Mouse (Mus musculus) stomach, embryonic 14.5 days (tissue): Measurements from ENCODE around the gene Hpd. TPM values are rescaled to one million over a fixed set of nuclear protein-coding genes. Genes with fewer than 3 reads are reported as not detected.

Source experiments
- ATAC-seq: fragments of 200-750 bp; cut with Nextera tagmentation; 2 replicates; pipeline ENCODE4 v1.8.0; 2017; ENCODE audit warnings: low read depth, moderate TSS enrichment; ENCODE audit not compliant: insufficient number of reproducible peaks, insufficient read depth, low FRiP score
- H3K27ac ChIP-seq: fragments of 300-500 bp; sonication (generic); 2 replicates; pipeline ENCODE4 v1.5.1; 2014; ENCODE audit warnings: mild to moderate bottlenecking, low read length, moderate library complexity, mixed read lengths
- H3K27me3 ChIP-seq: fragments of 300-500 bp; sonication (generic); 2 replicates; pipeline ENCODE4 v1.6.1; 2014; ENCODE audit warnings: low read length, control low read depth, mixed read lengths; ENCODE audit not compliant: control insufficient read depth, insufficient read depth
- H3K36me3 ChIP-seq: fragments of 300-500 bp; sonication (generic); 2 replicates; pipeline ENCODE4 v1.6.1; 2014; ENCODE audit warnings: mild to moderate bottlenecking, control low read depth, low read length, moderate library complexity, mixed read lengths; ENCODE audit not compliant: control insufficient read depth, insufficient read depth
- H3K4me1 ChIP-seq: fragments of 300-500 bp; sonication (generic); 2 replicates; pipeline ENCODE4 v1.6.1; 2014; ENCODE audit warnings: low read length, control low read depth, mixed read lengths; ENCODE audit not compliant: control insufficient read depth, insufficient read depth
- H3K4me2 ChIP-seq: fragments of 300-500 bp; sonication (generic); replicated peaks from 2 replicates; pipeline ENCODE4 v1.6.1; 2014; ENCODE audit warnings: low read depth, low read length, control low read depth
- H3K4me3 ChIP-seq: fragments of 300-500 bp; sonication (generic); 2 replicates; pipeline ENCODE4 v1.5.1; 2014; ENCODE audit warnings: low read depth, low read length, control low read depth
- H3K9ac ChIP-seq: fragments of 300-500 bp; sonication (generic); replicated peaks from 2 replicates; pipeline ENCODE4 v1.6.1; 2014; ENCODE audit warnings: low read depth, mild to moderate bottlenecking, control low read depth, low read length, moderate library complexity, mixed read lengths
- H3K9me3 ChIP-seq: fragments of 300-500 bp; sonication (generic); 2 replicates; pipeline ENCODE4 v1.6.1; 2016; ENCODE audit warnings: low read depth, low read length, control low read depth; ENCODE audit not compliant: control insufficient read depth
- WGBS: fragments of 180-500 bp; shearing (Covaris S2); extraction: QIAGEN DNeasy Blood & Tissue Kit; methylation state at CpG from one replicate; pipeline ENCODE4 v1.1.7; 2014; 5-methylcytosine and 5-hydroxymethylcytosine counted together
- polyA plus RNA-seq: library from polyadenylated mRNA; unstranded; fragments of >200 nt; fragmentation: Nextera tagmentation; extraction: Ambion mirVana; gene quantifications from 2 replicates; pipeline ENCODE4 v1.2.1, GENCODE M21; 2014

The Hpd gene
- polyA plus RNA-seq, 1 experiment from 2014 or later: not detected

GRCm38 (mm10) chr5:123159866-123160265 lies 22.7 kb downstream of the Hpd start:
- H3K9ac ChIP-seq: no peak overlapping the region
- peaks cover 81% of the 10 kb centered on the region for H3K36me3 ChIP-seq
- 96% methylated on average over 15 of the region's 15 CpGs for WGBS
- no peak overlapping the region for H3K4me3 ChIP-seq
- H3K27me3 ChIP-seq: no peaks in the 10 kb centered on the region
- no peak overlapping the region for H3K4me2 ChIP-seq
- ATAC-seq: no peak
- no peaks in the 10 kb centered on the region for H3K9me3 ChIP-seq
- no peak overlapping the region for H3K27ac ChIP-seq
- no peaks in the 10 kb centered on the region for H3K4me1 ChIP-seq

GRCm38 (mm10) chr5:123159446-123159845 lies 23.1 kb downstream of the Hpd start:
- peaks cover 83% of the 10 kb centered on the region for H3K36me3 ChIP-seq
- H3K27me3 ChIP-seq: no peaks in the 10 kb centered on the region
- H3K4me2 ChIP-seq: no peak overlapping the region
- no peak overlapping the region for H3K9ac ChIP-seq
- no peak overlapping the region for H3K4me3 ChIP-seq
- WGBS: 85% methylated on average over 4 of the region's 4 CpGs
- ATAC-seq: no peak
- H3K27ac ChIP-seq: no peak overlapping the region
- H3K9me3 ChIP-seq: no peaks in the 10 kb centered on the region
- no peaks in the 10 kb centered on the region for H3K4me1 ChIP-seq

GRCm38 (mm10) chr5:123157972-123158371 lies 24.6 kb downstream of the Hpd start:
- H3K9ac ChIP-seq: no peak overlapping the region
- no peaks in the 10 kb centered on the region for H3K27me3 ChIP-seq
- ATAC-seq: no peak
- H3K4me2 ChIP-seq: no peak overlapping the region
- H3K36me3 ChIP-seq: peaks cover 80% of the 10 kb centered on the region
- H3K4me1 ChIP-seq: no peaks in the 10 kb centered on the region
- no peak overlapping the region for H3K27ac ChIP-seq
- 85% methylated on average over 4 of the region's 4 CpGs for WGBS
- H3K9me3 ChIP-seq: no peaks in the 10 kb centered on the region
- no peak overlapping the region for H3K4me3 ChIP-seq

- Histone ChIP-seq H3K27me3 (no peaks in the 10 kb centered on the region), H3K4me1 (no peaks in the 10 kb centered on the region), H3K27ac (no peak overlapping the region), H3K9ac (no peak overlapping the region), H3K4me2 (no peak overlapping the region), H3K9me3 (no peaks in the 10 kb centered on the region), H3K4me3 (no peak overlapping the region), H3K36me3 (peaks cover 81% of the 10 kb centered on the region)
- no peak for ATAC-seq
- 86% methylated on average over 12 of the region's 12 CpGs for WGBS
These were observed 25.8 kb downstream of the Hpd start for GRCm38 (mm10) chr5:123156763-123157162.

GRCm38 (mm10) chr5:123155425-123155824 lies 27.1 kb downstream of the Hpd start:
- no peaks in the 10 kb centered on the region for H3K9me3 ChIP-seq
- no peak overlapping the region for H3K4me3 ChIP-seq
- peaks cover 11% of the 10 kb centered on the region for H3K4me1 ChIP-seq
- H3K9ac ChIP-seq: no peak overlapping the region
- peaks cover 71% of the 10 kb centered on the region for H3K36me3 ChIP-seq
- 44% methylated on average over 7 of the region's 7 CpGs for WGBS
- no peak overlapping the region for H3K27ac ChIP-seq
- H3K4me2 ChIP-seq: no peak overlapping the region
- H3K27me3 ChIP-seq: no peaks in the 10 kb centered on the region
- no peak for ATAC-seq

GRCm38 (mm10) chr5:123152901-123153300 lies 29.6 kb downstream of the Hpd start:
- Histone ChIP-seq H3K4me3 (no peak overlapping the region), H3K27ac (no peak overlapping the region), H3K36me3 (peaks cover 63% of the 10 kb centered on the region), H3K4me1 (peaks cover 33% of the 10 kb centered on the region), H3K4me2 (no peak overlapping the region), H3K9ac (no peak overlapping the region), H3K9me3 (no peaks in the 10 kb centered on the region), H3K27me3 (no peaks in the 10 kb centered on the region)
- 94% methylated on average over 1 of the region's 1 CpGs for WGBS
- no peak for ATAC-seq

- Histone ChIP-seq H3K4me2 (no peak overlapping the region), H3K27ac (no peak overlapping the region), H3K9ac (no peak overlapping the region), H3K4me3 (no peak overlapping the region), H3K9me3 (no peaks in the 10 kb centered on the region), H3K36me3 (peaks cover 63% of the 10 kb centered on the region), H3K27me3 (no peaks in the 10 kb centered on the region), H3K4me1 (peaks cover 33% of the 10 kb centered on the region)
- 94% methylated on average over 18 of the region's 19 CpGs for WGBS
- no peak for ATAC-seq
These were observed 30.7 kb downstream of the Hpd start for GRCm38 (mm10) chr5:123151707-123152362.

- 0 out of 2 replicates have a peak, but pooled peaks have one; percentile 11 for ATAC-seq
- Histone ChIP-seq H3K4me2 (peak overlapping the region; percentile 47), H3K4me1 (peaks cover 33% of the 10 kb centered on the region), H3K27ac (no peak overlapping the region), H3K9me3 (no peaks in the 10 kb centered on the region), H3K27me3 (no peaks in the 10 kb centered on the region), H3K9ac (no peak overlapping the region), H3K36me3 (peaks cover 67% of the 10 kb centered on the region), H3K4me3 (no peak overlapping the region; the same call in 1 of the 2 replicates)
- whole genome bisulfite sequencing: 24% methylated on average over 7 of the region's 7 CpGs
These were observed 31.4 kb downstream of the Hpd start for GRCm38 (mm10) chr5:123151077-123151476.

- peaks cover 37% of the 10 kb centered on the region for H3K4me1 ChIP-seq
- H3K36me3 ChIP-seq: peaks cover 71% of the 10 kb centered on the region
- no peak; the same call in 1 of the 2 replicates for ATAC-seq
- no peaks in the 10 kb centered on the region for H3K9me3 ChIP-seq
- no peak overlapping the region for H3K27ac ChIP-seq
- H3K27me3 ChIP-seq: no peaks in the 10 kb centered on the region
- H3K9ac ChIP-seq: no peak overlapping the region
- WGBS: 32% methylated on average over 7 of the region's 7 CpGs
- H3K4me3 ChIP-seq: peak overlapping the region; percentile 28; the same call in 1 of the 2 replicates
- H3K4me2 ChIP-seq: peak overlapping the region; percentile 47
These were observed 31.9 kb downstream of the Hpd start for GRCm38 (mm10) chr5:123150641-123151040.
